Mouse (Mus musculus) C2C12 (cell line): Measurements from ENCODE around the gene Bmp7. TPM values are rescaled to one million over a fixed set of nuclear protein-coding genes. Genes with fewer than 3 reads are reported as not detected.

Experiments
- H3K27me3 ChIP-seq: one replicate; pipeline ENCODE4 v1.6.1; 2011; ENCODE audit not compliant: control insufficient read depth, insufficient read depth, insufficient read length
- H3K36me3 ChIP-seq: one replicate; pipeline ENCODE4 v1.6.1; 2011; ENCODE audit not compliant: control insufficient read depth, insufficient read depth
- H3K4me3 ChIP-seq: one replicate; pipeline ENCODE4 v1.5.1; 2011; ENCODE audit warnings: mild to moderate bottlenecking, control low read depth; ENCODE audit not compliant: poor library complexity, insufficient read depth, severe bottlenecking
- H3K79me2 ChIP-seq: one replicate; pipeline ENCODE4 v1.6.1; 2011; ENCODE audit not compliant: control insufficient read depth, insufficient read depth
- H3K79me3 ChIP-seq: one replicate; pipeline ENCODE4 v1.6.1; 2011; ENCODE audit warnings: low read depth, control low read depth
- H3ac ChIP-seq: one replicate; pipeline ENCODE3; 2011; ENCODE audit warnings: low read depth; ENCODE audit not compliant: control insufficient read depth, insufficient read length
- CEBPB ChIP-seq: IDR thresholded peaks from one replicate; pipeline ENCODE4 v1.6.1; 2011; ENCODE audit warnings: low read depth, mild to moderate bottlenecking, control low read depth, moderate library complexity
- CTCF ChIP-seq: IDR thresholded peaks from one replicate; pipeline ENCODE4 v1.5.1; 2011; ENCODE audit not compliant: control insufficient read depth, insufficient read depth, insufficient read length
- FOSL1 ChIP-seq: IDR thresholded peaks from one replicate; pipeline ENCODE4 v1.8.0; 2011; ENCODE audit warnings: mild to moderate bottlenecking, low read length; ENCODE audit not compliant: poor library complexity, insufficient read depth, severe bottlenecking
- MAX ChIP-seq: IDR thresholded peaks from one replicate; pipeline ENCODE4 v1.6.1; 2011; ENCODE audit warnings: mild to moderate bottlenecking, control low read depth
- MYOD1 ChIP-seq: IDR thresholded peaks from one replicate; pipeline ENCODE4 v1.6.1; 2011; ENCODE audit warnings: low read depth; ENCODE audit not compliant: control insufficient read depth, insufficient read length
- MYOG ChIP-seq: IDR thresholded peaks from one replicate; pipeline ENCODE4 v1.6.1; 2011; ENCODE audit not compliant: control insufficient read depth, insufficient read length; ENCODE audit errors: extremely low read depth
- USF1 ChIP-seq: IDR thresholded peaks from one replicate; pipeline ENCODE4 v1.6.1; 2011; ENCODE audit warnings: low read depth, mild to moderate bottlenecking, control low read depth, moderate library complexity
- polyA plus RNA-seq: library from polyadenylated mRNA; unstranded; fragments of >200 nt; fragmentation: generic; extraction: Trizol; gene quantifications from one replicate; pipeline ENCODE4 v1.2.1, GENCODE M21; 2012; ENCODE audit warnings: missing spikeins

Bmp7 gene
- polyA plus RNA-seq, 1 experiment = 0.01 TPM

DNA sequence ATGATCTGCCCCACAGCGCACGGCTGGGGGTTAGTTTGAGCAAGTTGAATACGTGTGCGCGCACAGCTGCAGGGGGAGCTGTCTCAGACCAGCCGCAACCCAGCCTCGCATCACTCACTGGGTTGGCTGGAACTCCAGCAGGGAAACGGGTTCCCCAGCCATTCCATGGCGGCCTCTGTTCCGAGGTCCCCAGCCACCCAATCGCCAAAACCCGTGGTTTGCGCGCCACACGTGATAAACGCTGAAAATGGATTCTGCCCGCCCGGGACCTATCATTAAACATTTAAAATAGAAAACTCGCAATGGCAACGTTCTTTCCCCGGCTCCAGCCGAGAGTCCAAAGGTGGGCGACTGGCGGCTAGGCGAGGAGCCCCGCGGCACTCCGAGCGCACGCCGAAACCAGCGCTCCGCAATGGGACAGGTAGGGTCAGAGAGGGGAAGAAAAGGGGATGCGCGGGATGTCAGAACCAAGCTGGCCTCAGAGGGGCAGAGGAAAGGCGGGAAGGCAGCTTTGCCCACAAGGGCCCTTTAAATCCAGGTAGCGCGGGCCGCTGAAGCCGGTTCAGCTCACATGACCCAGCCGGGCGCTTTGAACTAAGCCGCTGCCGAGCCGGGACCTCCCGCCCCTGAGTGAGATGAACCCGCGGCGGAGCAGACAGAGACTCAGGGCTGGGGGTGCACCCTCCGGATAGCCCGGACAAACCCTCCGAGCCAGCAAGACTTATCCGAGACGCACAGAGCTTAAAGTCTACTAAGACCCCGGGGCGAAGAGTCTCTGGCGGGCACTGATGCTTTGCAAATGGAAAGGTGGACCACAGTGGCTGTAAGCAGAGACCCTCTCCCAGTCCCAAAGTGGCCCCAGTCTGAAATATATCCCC, 1.1 kb downstream of the Bmp7 start:
- Histone ChIP-seq H3K79me2 (no peaks in the 10 kb centered on the region), H3K27me3 (peaks cover 64% of the 10 kb centered on the region), H3K79me3 (no peaks in the 10 kb centered on the region), H3ac (no peak overlapping the region), H3K4me3 (no peak overlapping the region), H3K36me3 (no peaks in the 10 kb centered on the region)
- TF ChIP-seq CEBPB (no peak), FOSL1 (no peak), CTCF (no peak), USF1 (no peak), MYOG (no peak), MAX (no peak), MYOD1 (no peak)

- H3K4me3 ChIP-seq = no peak overlapping the region
- no peaks in the 10 kb centered on the region for H3K36me3 ChIP-seq
- no peaks in the 10 kb centered on the region for H3K79me3 ChIP-seq
- TF ChIP-seq MYOD1 (no peak), MYOG (no peak), CTCF (no peak), MAX (no peak), CEBPB (no peak), USF1 (no peak), FOSL1 (no peak)
- peaks cover 72% of the 10 kb centered on the region for H3K27me3 ChIP-seq
- H3ac ChIP-seq = no peak overlapping the region
- no peaks in the 10 kb centered on the region for H3K79me2 ChIP-seq
Observed at GRCm38 (mm10) chr2:172937326-172938190, 2.6 kb downstream of the Bmp7 start.

DNA sequence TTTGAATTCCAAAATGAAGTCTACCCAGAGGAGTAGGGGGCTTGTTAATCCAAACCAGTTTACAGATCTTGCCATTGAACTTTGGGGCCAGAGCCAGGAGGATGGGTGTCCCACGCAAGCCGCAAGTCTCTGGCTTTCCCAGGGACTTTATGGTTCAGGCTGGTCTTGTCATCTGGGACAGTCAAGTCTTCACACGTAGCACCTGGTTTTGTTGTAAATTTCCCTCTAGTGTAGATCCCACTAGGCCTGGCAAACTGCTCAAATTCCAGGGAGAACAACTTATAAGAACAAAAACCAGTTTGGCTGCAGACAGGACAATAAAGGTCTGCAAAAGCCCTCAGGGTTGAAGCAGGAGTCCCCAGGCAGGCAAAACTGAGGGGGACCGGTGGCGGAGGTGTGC, 3.3 kb downstream of the Bmp7 start:
- Histone ChIP-seq H3K27me3 (peaks cover 68% of the 10 kb centered on the region), H3K4me3 (no peak overlapping the region), H3ac (no peak overlapping the region), H3K79me2 (no peaks in the 10 kb centered on the region), H3K36me3 (no peaks in the 10 kb centered on the region), H3K79me3 (no peaks in the 10 kb centered on the region)
- TF ChIP-seq MYOD1 = no peak
- TF ChIP-seq MYOG = no peak
- no peak for TF ChIP-seq MAX
- TF ChIP-seq CTCF = no peak
- TF ChIP-seq FOSL1 = no peak
- no peak for TF ChIP-seq USF1
- TF ChIP-seq CEBPB = no peak

- H3K79me2 ChIP-seq = no peaks in the 10 kb centered on the region
- TF ChIP-seq USF1 = no peak
- no peak overlapping the region for H3ac ChIP-seq
- H3K36me3 ChIP-seq = no peaks in the 10 kb centered on the region
- H3K79me3 ChIP-seq = no peaks in the 10 kb centered on the region
- no peak overlapping the region for H3K4me3 ChIP-seq
- peaks cover 68% of the 10 kb centered on the region for H3K27me3 ChIP-seq
Observed at GRCm38 (mm10) chr2:172935776-172936562, 4.2 kb downstream of the Bmp7 start.

- no peaks in the 10 kb centered on the region for H3K36me3 ChIP-seq
- no peak overlapping the region for H3ac ChIP-seq
- H3K79me2 ChIP-seq = no peaks in the 10 kb centered on the region
- H3K27me3 ChIP-seq = peaks cover 70% of the 10 kb centered on the region
- no peaks in the 10 kb centered on the region for H3K79me3 ChIP-seq
- no peak for TF ChIP-seq CTCF
- no peak for TF ChIP-seq MYOD1
- TF ChIP-seq MYOG = no peak
- no peak for TF ChIP-seq USF1
- no peak for TF ChIP-seq MAX
- no peak for TF ChIP-seq CEBPB
- TF ChIP-seq FOSL1 = no peak
- no peak overlapping the region for H3K4me3 ChIP-seq
Observed at GRCm38 (mm10) chr2:172934891-172935740, 5.0 kb downstream of the Bmp7 start.
